Mouse (Mus musculus): ENCODE data around the gene Cdk20.

Gene Cdk20

DNA sequence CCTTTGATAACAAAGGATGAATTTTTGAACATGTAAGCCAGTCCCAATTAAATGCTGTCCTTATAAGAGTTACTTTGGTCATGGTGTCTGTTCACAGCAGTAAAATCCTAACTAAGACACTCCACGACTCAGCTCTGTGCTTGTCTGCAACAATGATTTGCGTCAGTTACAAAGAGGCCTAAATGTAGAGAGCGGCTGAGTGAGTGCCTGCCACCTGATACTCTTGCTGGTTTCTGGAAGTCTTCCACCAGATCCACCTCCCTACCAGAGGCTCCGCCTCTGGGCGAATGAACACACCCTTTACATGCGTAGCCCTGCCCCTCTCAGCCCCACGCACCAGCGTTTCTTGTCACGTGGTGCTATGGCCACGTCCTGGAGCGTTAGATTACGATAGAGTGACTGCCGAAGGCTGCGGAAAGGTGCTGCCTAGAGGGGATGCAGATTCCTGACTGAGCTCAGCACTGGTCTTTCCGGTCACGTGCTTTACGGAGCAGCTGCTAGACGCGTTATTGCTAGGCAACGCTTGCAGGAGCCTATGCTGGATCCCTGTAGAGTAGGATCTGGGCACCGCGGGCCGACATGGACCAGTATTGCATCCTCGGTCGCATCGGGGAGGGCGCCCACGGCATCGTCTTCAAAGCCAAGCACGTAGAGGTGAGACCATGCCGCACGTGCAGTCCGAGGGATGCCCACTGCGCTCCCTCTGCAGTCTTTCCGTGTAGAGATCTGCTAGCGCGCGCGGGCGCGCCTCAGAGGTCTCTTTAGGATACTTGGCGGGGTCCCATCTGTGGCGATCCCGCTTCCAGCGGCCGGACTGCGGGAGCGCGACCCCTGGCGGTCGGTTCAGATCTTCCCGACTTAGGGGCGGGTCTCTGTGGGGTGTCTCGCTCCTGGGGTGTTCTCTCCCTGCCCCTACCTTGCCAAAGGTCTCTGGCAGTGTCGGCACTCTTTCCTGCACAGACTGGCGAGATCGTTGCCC, at the start of gene Cdk20:
Gene Cdk20 (plus strand): TSS at position 298 of the 979 bp plus-strand sequence.
- peak; percentile 78 for DNase-seq (ENCODE audit: low spot score)

DNA sequence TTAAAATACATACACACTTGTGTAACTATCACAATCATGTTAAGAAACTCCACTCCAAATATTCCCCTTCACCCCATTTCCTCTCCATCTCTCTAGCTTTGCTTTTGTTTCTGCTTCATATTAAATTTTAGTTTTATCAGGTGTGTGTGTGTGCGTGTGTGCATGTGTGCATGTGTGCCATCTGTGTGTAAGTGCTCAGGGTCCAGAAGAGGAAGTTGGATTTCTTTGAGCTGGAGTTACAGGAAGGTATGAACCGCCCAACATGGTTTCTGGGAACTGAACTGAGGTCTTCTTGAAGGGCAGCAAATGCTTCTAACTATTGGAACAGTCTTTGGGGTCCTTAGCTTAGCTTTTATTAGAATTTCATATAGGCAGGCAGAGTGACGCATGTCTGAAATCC, 47.2 kb upstream of the Cdk20 start:
- no peak for DNase-seq (ENCODE audit: low spot score)

DNA sequence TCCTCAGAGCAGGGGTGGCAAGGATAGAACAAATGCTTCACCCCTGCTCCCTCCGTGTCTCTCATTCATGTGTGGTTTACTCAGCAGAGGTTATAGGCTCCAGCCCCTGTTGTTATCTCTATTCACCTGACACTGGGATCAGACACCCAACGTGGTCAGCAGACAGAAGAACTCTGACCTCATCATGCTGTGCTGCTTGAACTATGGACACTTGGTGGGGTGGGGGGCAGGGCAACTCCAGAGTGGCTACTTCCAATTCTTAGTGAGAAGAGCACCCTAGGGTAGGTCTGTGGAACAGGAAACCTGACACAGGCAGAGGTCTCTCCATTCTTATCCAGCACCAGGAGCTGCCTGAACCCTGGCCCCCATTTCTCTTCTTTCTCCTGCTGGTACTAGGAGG, 46.1 kb upstream of the Cdk20 start:
- DNase-seq (ENCODE audit: low spot score): no peak

DNA sequence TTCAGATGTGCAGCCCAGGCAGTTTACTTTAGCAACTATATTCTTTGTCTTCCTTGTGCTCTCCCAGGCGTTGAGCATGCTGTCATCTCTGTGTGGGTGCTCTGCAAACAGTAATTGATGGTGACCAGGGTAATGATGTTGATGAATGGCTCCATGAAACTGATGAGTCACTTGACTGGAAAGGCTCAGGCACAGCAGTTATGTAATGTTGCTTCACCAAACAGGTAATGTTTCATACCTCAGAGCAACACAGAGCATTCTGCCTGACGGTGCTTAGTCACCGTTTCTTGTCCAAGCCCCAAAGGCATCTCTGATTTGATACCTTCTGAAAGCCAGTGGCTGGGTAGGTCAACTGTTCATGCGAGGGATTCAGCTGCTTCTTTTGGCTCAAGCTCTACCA, 43.7 kb upstream of the Cdk20 start:
- DNase-seq (ENCODE audit: low spot score): no peak

DNA sequence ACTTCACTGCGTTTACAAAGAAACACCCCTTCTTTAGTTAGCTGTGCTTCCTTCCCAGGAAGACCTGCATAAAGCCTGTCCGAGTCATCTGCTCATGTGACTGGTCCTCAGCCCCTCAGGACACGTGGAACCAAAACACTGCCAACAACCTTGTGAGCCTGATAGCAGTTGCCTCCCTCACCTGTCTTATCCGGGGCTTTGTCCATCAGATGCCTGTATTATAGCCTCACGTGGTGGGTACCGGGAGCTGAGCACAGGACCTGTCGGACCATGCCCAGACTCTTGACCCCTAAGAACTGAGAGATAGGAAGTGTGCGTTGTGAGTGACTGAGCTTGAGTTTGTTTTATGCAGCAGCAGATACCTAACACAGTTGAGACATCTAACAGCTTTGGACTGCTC, 35.1 kb upstream of the Cdk20 start:
- DNase-seq (ENCODE audit: low spot score): no peak

DNA sequence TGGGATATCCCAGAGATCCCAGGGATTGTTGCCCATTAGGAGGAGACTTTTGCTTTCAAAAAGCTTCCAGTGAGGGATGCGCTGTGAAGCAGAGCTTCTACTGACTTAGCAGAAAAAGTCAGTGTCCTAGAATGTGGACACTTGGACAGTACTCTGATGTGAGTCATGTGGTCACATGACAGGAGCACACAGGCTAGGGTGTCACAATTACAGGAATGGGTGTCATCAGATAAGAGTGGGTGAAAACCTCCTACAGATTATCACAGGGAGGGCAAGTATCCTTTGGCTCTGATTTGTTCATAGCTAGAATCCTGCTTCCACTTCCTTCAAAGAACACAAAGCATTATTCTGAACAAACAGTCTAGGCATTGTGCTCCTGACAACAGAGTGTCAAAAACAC, 34.0 kb upstream of the Cdk20 start:
- no peak for DNase-seq (ENCODE audit: low spot score)

DNA sequence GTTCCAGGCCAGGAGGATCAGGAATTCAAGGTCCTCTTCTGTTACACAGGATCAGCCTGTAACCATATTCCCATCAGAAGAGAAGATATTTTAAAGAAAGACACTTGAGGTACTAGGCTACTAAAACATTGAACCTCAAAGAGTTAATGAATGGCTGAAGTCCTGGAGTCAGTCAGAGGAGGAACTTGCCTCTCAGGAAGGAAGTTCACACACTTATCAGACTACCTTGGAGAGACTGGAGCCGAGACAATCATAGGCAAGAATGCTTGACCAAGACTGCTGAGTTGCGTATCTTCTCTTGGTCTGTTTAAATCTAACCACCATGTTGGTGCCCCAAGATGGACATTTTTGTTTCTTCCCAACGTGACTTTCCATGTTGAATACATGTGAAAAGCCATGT, 32.2 kb upstream of the Cdk20 start:
- no peak for DNase-seq (ENCODE audit: low spot score)

DNA sequence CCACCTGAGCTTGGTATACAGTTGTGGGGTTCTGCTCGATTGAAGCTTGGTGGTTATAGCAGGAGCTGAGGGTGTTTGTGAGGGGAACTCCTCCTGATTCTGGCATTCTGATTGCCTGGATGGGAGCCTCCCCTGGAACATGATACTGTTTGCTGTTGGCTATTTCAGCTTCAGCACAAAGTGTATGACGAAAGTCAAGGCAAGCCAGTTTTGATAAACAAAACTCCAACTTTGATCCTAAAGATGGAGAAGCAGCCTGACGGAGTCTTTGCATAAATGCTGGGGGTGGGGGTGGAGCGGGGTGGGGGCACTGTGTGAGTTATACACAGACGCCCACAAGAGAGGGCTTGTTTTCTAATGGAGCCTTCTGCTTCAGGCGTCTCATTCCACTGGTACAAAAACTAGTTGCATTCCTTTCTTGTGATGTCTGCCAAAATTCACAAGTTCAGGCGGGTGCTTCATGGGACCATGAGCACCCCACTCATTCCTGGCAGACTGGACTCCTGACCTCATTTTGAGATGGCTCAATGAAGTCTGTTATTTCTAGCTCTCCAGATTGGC, 31.2 kb upstream of the Cdk20 start:
- DNase-seq (ENCODE audit: low spot score): no peak

DNA sequence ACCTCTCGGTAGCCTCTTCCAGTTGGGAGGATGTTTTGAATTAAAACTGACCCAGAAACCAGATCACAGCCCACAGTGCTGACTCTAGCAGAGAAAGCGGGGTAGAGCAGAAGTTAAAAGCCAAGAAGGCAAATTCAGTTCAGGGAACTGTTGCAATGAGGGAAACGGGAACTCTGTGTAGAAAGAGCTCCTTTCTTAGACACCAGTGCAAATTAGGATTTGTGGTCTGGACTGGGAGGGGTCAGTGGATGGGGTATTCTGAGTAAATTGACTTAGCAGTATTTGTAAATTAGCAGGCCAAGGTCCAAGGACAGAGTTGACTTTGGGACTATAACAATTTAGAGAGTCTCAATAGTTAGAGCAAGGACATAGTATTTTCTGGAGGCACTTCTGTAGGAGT, 30.1 kb upstream of the Cdk20 start:
- no peak for DNase-seq (ENCODE audit: low spot score)

DNA sequence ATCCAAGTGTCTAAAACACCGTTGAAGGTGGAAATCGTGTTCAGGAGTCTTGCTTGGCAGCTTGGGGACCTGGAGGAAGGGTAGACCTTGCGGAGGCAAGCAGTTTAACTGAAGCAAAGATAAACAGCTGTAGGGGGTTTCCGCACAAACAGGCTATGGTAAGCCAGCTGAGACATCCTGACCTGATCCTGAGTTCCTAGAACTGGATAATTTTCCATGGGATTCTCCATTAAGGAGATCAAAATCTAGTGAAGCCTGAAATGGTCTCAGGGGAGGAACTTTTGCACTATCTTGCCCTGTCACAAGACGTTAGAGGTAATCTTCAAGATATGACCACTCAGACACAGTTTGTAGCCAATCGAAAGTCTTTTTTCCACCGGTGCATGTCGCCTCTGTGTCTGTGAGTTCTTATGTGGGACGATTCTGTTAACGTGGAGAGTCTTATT, 29.6 kb upstream of the Cdk20 start:
- DNase-seq (ENCODE audit: low spot score): no peak

DNA sequence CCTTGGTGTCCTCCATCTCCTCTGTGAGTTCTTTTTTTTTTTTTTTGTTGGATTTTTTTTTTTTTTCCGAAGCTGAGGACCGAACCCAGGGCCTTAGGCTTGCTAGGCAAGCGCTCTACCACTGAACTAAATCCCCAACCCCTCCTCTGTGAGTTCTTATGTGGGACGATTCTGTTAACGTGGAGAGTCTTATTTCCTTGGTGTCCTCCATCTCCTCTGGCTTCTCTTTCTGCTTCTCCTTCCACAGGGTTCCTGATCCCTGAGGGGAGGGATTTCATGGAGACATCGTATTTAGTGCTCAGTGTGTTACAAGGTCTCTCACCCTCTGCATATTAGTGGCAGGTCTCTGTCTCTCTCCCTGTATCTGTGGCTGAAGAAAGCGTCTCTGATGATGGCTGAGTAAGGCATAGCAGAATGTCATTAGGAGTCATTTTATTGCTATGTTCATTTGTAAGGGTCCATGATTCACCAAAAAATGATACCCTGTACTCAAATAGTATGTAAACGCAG, 29.1 kb upstream of the Cdk20 start:
- no peak for DNase-seq (ENCODE audit: low spot score)

DNA sequence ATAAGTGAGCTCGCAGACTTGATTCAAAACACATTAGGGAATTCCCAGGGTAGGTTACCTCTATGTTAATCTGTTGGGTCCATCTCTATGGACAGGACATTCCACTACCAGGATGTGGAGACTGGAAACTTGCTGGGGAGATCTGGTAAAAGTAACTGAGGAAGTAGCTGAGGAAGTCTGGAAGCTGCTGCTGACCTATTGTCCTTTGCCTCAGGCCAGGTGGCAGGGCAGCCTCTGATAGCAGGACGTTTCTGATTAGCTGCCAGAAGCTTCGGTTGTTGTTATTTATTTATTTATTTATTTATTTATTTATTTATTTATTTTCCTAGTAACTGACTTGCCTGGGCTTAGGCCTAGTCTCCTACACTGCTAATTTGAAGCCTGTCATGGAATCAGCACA, 28.6 kb upstream of the Cdk20 start:
- DNase-seq (ENCODE audit: low spot score): no peak

DNA sequence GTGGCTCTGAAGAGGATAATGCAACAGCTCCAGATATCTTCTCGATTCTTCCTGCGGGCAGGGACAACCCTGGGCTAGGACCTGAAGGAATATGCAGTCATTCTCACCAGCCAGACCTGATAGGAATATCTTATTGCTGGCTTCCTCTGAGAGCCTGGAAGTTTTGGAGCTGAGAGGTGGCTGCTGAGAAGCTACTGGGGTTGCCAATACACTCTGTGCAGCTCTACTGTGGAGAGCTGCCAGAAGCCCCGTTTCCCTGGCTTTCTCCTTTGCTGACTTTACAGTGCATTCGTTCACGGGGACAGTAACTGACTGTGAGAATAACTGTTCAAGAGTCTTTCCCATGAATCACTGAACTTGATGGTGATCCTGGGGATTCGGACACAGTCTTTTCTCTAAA, 26.6 kb upstream of the Cdk20 start:
- DNase-seq (ENCODE audit: low spot score): no peak

DNA sequence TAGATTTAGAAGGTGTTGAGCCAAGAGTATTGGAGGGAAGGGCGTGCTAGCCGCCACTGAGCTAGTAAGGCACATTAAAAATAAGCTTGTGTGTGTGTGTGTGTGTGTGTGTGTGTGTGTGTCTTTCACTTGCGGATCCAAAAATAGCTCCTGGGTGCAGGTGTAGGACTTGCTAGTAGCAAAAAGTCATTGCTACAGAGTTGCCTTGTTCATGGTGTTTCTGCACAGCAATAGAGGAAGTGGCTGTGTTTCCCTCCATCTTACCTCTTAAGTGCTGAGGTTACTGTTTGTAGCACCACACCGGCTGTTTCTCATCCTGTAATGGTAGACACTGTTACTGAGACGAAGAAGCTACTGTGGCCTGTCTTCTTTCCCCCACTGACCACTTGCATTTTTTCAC, 24.1 kb upstream of the Cdk20 start:
- no peak for DNase-seq (ENCODE audit: low spot score)

DNA sequence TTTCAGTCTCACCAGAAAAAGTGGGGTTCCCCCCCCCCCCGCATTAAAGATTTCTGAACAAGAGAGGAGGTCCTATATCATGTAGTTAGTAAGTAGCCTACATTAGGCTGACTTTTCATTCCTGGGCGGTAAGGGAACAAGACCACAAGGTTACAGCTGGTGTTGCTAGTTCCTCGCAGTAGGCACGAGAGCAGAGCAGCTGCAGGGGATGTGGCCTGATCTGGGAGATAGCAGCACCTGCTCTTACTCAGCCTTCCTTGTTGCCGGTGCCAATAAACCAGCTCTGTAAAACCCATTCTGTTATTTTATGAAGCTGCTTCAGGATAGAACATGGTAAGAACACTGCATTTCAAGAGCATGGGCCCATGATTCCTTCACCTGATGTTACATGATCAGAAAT, 21.5 kb upstream of the Cdk20 start:
- DNase-seq (ENCODE audit: low spot score): no peak

DNA sequence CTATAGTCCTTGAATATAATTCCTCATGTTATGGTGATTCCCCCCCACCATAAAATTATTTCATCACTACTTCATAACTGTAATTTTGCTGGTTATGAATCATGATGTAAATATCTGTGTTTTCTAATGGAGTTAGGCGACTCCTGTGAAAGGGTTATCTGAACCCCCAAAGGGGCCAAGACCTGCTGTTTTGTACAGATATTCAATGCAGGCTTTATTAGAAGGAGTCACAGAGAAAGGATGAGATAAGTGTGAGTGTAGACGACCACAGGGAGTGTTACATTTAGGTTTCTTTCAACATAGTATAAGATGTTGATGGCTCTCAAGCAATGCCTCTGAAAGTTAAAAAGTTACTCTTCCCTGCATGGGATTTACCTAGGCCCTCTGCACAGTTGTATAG, 20.8 kb upstream of the Cdk20 start:
- DNase-seq (ENCODE audit: low spot score): no peak

DNA sequence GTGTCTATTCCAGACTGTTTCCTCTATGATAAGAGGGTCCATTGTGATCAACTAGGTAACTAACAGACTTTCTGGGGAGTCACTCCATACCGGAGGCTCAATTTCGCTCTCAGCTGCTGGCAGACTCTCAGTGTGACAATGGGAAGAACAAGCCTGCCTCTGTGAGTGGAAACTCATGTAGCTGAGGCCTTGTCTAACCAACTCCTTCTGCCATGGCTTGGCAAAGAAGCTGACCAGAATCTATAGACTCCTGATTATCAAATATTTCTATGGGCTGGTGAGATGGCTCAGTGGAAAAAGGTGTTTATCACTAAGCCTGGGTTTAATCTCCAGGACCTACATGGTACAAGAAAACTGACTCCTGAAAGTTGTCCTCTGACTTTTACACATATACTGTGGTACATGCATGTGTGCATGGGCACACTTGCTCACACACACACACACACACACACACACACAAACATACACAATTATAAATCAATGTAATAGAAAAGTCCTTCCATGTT, 19.3 kb upstream of the Cdk20 start:
- DNase-seq (ENCODE audit: low spot score): no peak

DNA sequence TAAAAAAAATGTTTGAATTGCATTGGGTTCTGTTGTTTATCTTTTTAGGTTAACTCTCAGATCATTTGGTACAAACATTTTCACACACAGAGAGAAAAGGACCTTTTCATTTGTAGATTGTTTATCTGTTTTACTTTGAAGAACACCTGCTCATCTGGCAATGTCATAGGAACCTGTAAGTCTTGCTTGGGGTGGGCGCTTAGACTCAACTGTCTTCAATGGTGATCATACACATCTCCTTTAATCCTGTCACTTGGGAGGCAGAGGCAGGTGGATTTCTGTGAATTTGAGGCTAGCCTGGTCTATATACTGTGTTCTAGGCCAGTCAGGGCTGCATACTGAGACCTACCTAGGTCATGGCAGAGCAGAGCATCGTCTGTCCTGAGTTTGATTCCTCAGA, 16.5 kb upstream of the Cdk20 start:
- DNase-seq (ENCODE audit: low spot score): no peak

DNA sequence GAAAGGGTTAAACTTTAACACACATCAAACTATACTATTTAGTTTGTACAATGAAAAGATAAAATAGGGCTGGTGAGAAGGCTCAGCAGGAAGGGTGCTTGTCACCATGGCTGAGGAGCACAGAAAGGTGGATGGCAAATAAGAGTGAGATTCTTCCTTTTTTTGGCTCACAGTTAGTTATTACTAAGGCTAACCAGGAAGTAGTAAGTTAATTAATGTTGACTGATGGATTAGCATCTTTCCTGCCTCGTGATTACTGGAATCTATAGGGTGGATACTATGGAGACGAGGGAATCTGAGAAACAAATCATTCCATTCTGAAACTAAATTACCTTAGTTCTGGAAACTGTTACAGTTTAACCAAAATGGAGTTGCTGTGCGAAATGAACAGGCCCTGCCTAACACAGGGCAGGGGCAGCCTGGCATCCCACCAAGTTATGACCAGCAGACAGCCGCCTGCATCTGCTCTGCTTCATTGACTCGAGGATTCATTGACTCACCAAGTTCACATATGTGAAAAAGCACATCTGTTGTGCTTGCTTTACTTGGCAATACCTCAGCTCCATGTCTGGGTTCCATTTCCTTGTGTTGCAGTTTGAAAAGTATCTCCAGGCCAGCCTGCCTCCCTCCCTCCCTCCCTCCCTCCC, 15.0 kb upstream of the Cdk20 start:
- DNase-seq (ENCODE audit: low spot score): no peak

DNA sequence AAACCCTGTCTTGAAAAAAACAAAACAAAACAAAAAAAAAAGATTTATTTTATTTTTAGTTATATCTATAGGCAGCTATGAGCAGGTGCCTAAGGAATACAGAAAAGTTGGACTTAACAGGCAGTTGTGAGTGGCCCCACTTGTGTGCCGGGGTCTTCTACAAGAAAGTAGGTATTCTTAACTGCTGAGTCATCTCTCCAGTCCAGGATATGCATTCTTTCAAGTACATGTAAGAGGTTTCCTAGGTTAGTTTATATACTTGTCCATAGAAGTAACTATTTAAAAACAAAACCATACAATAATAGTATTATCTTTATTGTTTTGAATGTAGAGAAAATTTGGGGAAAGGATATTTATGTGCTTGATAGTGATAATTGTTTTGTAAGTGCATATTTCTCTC, 11.3 kb upstream of the Cdk20 start:
- no peak for DNase-seq (ENCODE audit: low spot score)

DNA sequence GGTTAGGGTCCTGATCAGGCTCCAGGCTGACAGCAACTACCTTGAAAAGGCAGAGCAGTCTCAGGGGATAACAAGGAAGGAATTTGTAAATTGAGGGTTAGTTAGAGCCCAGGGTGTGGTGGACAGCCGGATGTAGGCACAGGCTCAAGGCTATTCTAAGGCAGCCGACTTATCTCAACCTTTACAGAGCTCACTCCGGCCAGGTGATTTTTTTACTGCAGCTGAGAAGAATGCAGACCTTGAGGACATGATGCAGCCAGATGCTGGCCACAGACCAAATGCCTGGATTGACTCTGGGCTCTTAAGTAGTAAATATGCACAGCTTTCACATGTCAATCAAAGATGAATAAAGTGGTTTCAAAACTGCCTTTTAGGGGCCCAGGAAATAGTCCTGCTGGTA, 10.7 kb upstream of the Cdk20 start:
- DNase-seq (ENCODE audit: low spot score): no peak

DNA sequence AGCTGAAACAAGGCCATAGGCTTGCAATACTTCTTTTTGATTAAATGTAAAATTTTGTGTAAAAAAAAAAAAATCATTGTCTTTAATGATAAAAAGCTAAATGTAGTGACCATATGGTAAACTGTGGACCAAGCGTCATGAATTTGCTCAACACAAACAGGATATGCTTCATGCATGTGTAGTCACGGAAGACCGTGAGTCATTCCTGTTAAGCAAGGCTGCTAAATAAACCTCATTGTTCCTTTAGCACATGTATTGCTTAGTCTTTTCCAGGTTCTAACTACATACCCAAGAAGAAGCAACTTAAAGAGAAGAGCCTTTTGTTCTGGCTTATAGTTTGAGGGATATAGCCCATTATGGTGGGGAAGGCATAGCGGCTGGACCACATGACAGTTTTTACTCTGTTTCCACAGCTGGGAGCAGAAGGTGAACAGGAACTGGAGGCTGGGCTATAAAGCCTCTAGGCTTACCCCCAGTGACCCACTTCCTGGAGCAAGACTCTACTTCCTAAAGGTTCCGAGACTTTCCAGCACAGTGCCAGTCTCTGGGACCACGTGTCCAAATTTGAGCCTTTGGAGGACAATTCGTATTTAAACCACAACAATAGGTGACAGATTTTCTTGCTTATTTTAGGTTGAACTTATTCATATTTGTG, 10.0 kb upstream of the Cdk20 start:
- no peak for DNase-seq (ENCODE audit: low spot score)

Measured in ovary, postnatal 10 days (tissue).